Mouse (Mus musculus) liver, embryonic 11.5 days (tissue): ENCODE data around the gene Hmga1b. TPM values are rescaled to one million over a fixed set of nuclear protein-coding genes. Genes with fewer than 3 reads are reported as not detected.
"Not testable (repeated sequence)": the region's sequence is repeated elsewhere in the genome, so short reads cannot be mapped to it uniquely, and the experiment has no call there.

Source experiments
- ATAC-seq: fragments of 200-750 bp; cut with Nextera tagmentation; replicated peaks from 2 replicates; pipeline ENCODE4 v1.8.0; 2017; ENCODE audit warnings: moderate number of reproducible peaks, mild to moderate bottlenecking, moderate TSS enrichment, moderate library complexity; ENCODE audit not compliant: low FRiP score
- DNase-seq: peaks from one replicate; pipeline ENCODE4 v3.0.0-alpha.2; 2017; ENCODE audit warnings: low spot score
- H3K27ac ChIP-seq: fragments of 300-500 bp; sonication (generic); 2 replicates; pipeline ENCODE4 v1.5.1; 2014; ENCODE audit warnings: mild to moderate bottlenecking, low read depth, low read length, control low read depth
- H3K27me3 ChIP-seq: fragments of 300-500 bp; sonication (generic); replicated peaks from 2 replicates; pipeline ENCODE4 v1.6.1; 2014; ENCODE audit warnings: low read length, mixed read lengths; ENCODE audit not compliant: control insufficient read depth, insufficient read depth
- H3K36me3 ChIP-seq: fragments of 300-500 bp; sonication (generic); 2 replicates; pipeline ENCODE4 v1.6.1; 2014; ENCODE audit warnings: mild to moderate bottlenecking, low read length, moderate library complexity, mixed read lengths; ENCODE audit not compliant: control insufficient read depth, insufficient read depth
- H3K4me1 ChIP-seq: fragments of 300-500 bp; sonication (generic); replicated peaks from 2 replicates; pipeline ENCODE4 v1.6.1; 2014; ENCODE audit warnings: low read length, mixed read lengths; ENCODE audit not compliant: control insufficient read depth, insufficient read depth
- H3K4me2 ChIP-seq: fragments of 300-500 bp; sonication (generic); 2 replicates; pipeline ENCODE4 v1.6.1; 2014; ENCODE audit warnings: mild to moderate bottlenecking, control low read depth, moderate library complexity
- H3K4me3 ChIP-seq: fragments of 300-500 bp; sonication (generic); 2 replicates; pipeline ENCODE4 v1.5.1; 2014; ENCODE audit warnings: low read depth, low read length, control low read depth
- H3K9ac ChIP-seq: fragments of 300-500 bp; sonication (generic); 2 replicates; pipeline ENCODE4 v1.6.1; 2014; ENCODE audit warnings: low read depth, low read length, control low read depth
- H3K9me3 ChIP-seq: fragments of 300-500 bp; sonication (generic); 2 replicates; pipeline ENCODE4 v1.6.1; 2016; ENCODE audit warnings: low read length, inconsistent platforms, mixed read lengths; ENCODE audit not compliant: control insufficient read depth
- WGBS: fragments of 180-500 bp; shearing (Covaris S2); extraction: QIAGEN DNeasy Blood & Tissue Kit; methylation state at CpG from one replicate; pipeline ENCODE4 v1.1.7; 2014; 5-methylcytosine and 5-hydroxymethylcytosine counted together
- polyA plus RNA-seq: library from polyadenylated mRNA; unstranded; fragments of >200 nt; fragmentation: Nextera tagmentation; extraction: Ambion mirVana; gene quantifications from 2 replicates; pipeline ENCODE4 v1.2.1, GENCODE M21; 2014

Hmga1b gene
- polyA plus RNA-seq, 1 experiment from 2014 or later: 17.5 TPM

- ATAC-seq (no peak), DNase-seq (no peak)
- 29% methylated on average over 9 of the region's 9 CpGs for WGBS
- H3K4me1 ChIP-seq: peaks cover 18% of the 10 kb centered on the region
- H3K27ac ChIP-seq: peak overlapping the region; percentile 89; the same call in 1 of the 2 replicates
- H3K9me3 ChIP-seq: no peaks in the 10 kb centered on the region
- no peaks in the 10 kb centered on the region for H3K27me3 ChIP-seq
- peak overlapping the region; percentile 95 for H3K4me2 ChIP-seq
- H3K36me3 ChIP-seq: peaks cover 32% of the 10 kb centered on the region
- H3K9ac ChIP-seq: peak overlapping the region; percentile 96
- H3K4me3 ChIP-seq: peak overlapping the region; percentile 97
Observed at GRCm38 (mm10) chr11:120785145-120785544, 22.6 kb downstream of the Hmga1b start.

GRCm38 (mm10) chr11:120788460-120788859 lies 25.9 kb downstream of the Hmga1b start:
- 89% methylated on average over 9 of the region's 10 CpGs for WGBS
- not testable (repeated sequence) for H3K27ac ChIP-seq, ATAC-seq, H3K4me2 ChIP-seq, H3K27me3 ChIP-seq, DNase-seq, H3K4me3 ChIP-seq, H3K9ac ChIP-seq, H3K9me3 ChIP-seq
- H3K4me1 ChIP-seq: peaks cover 14% of the 10 kb centered on the region
- H3K36me3 ChIP-seq: peaks cover 59% of the 10 kb centered on the region

- H3K4me3 ChIP-seq: no peak overlapping the region
- no peak overlapping the region for H3K9ac ChIP-seq
- no peak for ATAC-seq
- H3K27me3 ChIP-seq: no peaks in the 10 kb centered on the region
- no peaks in the 10 kb centered on the region for H3K9me3 ChIP-seq
- peaks cover 67% of the 10 kb centered on the region for H3K36me3 ChIP-seq
- no peak for DNase-seq
- no peak overlapping the region for H3K27ac ChIP-seq
- H3K4me2 ChIP-seq: no peak overlapping the region
- peaks cover 14% of the 10 kb centered on the region for H3K4me1 ChIP-seq
- 84% methylated on average over 4 of the region's 4 CpGs for WGBS
Observed at GRCm38 (mm10) chr11:120789355-120789754, 26.8 kb downstream of the Hmga1b start.

- Histone ChIP-seq H3K27ac (no peak overlapping the region), H3K36me3 (peaks cover 69% of the 10 kb centered on the region), H3K4me1 (peaks cover 17% of the 10 kb centered on the region), H3K9ac (no peak overlapping the region), H3K4me3 (no peak overlapping the region), H3K4me2 (no peak overlapping the region), H3K9me3 (no peaks in the 10 kb centered on the region), H3K27me3 (no peaks in the 10 kb centered on the region)
- no peak for ATAC-seq
- WGBS: 86% methylated on average over 3 of the region's 3 CpGs
- DNase-seq: no peak
Observed at GRCm38 (mm10) chr11:120789810-120790209, 27.2 kb downstream of the Hmga1b start.

- no peaks in the 10 kb centered on the region for H3K27me3 ChIP-seq
- H3K9me3 ChIP-seq: no peaks in the 10 kb centered on the region
- peaks cover 11% of the 10 kb centered on the region; the same call in 1 of the 2 replicates for H3K4me1 ChIP-seq
- H3K9ac ChIP-seq: no peak overlapping the region
- peaks cover 55% of the 10 kb centered on the region for H3K36me3 ChIP-seq
- ATAC-seq (no peak), DNase-seq (no peak)
- no peak overlapping the region for H3K4me3 ChIP-seq
- 94% methylated on average over 9 of the region's 9 CpGs for WGBS
- H3K27ac ChIP-seq: no peak overlapping the region
- H3K4me2 ChIP-seq: no peak overlapping the region
Observed at GRCm38 (mm10) chr11:120792652-120793051, 30.1 kb downstream of the Hmga1b start.

- peaks cover 34% of the 10 kb centered on the region for H3K36me3 ChIP-seq
- H3K27me3 ChIP-seq: no peaks in the 10 kb centered on the region
- H3K27ac ChIP-seq: peak within 1 kb of the TSS; percentile 75
- H3K9ac ChIP-seq: peak within 1 kb of the TSS; percentile 94
- H3K4me2 ChIP-seq: peak within 1 kb of the TSS; percentile 91
- ATAC-seq (peak; percentile 86), DNase-seq (peak; percentile 98)
- H3K4me3 ChIP-seq: peak within 1 kb of the TSS; percentile 100
- no peaks in the 10 kb centered on the region for H3K9me3 ChIP-seq
- H3K4me1 ChIP-seq: peaks cover 17% of the 10 kb centered on the region
- 2% methylated on average over 59 of the region's 59 CpGs for WGBS
Observed at GRCm38 (mm10) chr11:120795756-120796613, 33.4 kb downstream of the Hmga1b start, which contains the start of gene Dus1l. Gene Dus1l (minus strand): TSS chr11:120796403.

- Histone ChIP-seq H3K27me3 (no peaks in the 10 kb centered on the region), H3K36me3 (peaks cover 29% of the 10 kb centered on the region), H3K4me1 (peaks cover 17% of the 10 kb centered on the region), H3K9ac (peak overlapping the region; percentile 94), H3K9me3 (no peaks in the 10 kb centered on the region), H3K4me3 (peak overlapping the region; percentile 100), H3K27ac (0 out of 2 replicates have a peak overlapping the region, but pooled peaks have one; percentile 58), H3K4me2 (peak overlapping the region; percentile 91)
- 28% methylated on average over 8 of the region's 8 CpGs for WGBS
- ATAC-seq: no peak
- no peak for DNase-seq
Observed at GRCm38 (mm10) chr11:120796614-120796946, 34.0 kb downstream of the Hmga1b start.

GRCm38 (mm10) chr11:120798244-120798643 lies 35.6 kb downstream of the Hmga1b start:
- H3K36me3 ChIP-seq: peaks cover 12% of the 10 kb centered on the region
- peaks cover 17% of the 10 kb centered on the region for H3K4me1 ChIP-seq
- no peak overlapping the region for H3K27ac ChIP-seq
- ATAC-seq (no peak), DNase-seq (no peak)
- no peaks in the 10 kb centered on the region for H3K27me3 ChIP-seq
- WGBS: 57% methylated on average over 3 of the region's 3 CpGs
- H3K9me3 ChIP-seq: no peaks in the 10 kb centered on the region
- no peak overlapping the region for H3K9ac ChIP-seq
- H3K4me3 ChIP-seq: no peak overlapping the region
- H3K4me2 ChIP-seq: no peak overlapping the region
